Mouse (Mus musculus) kidney, embryonic 15.5 days (tissue): ENCODE data around the gene Uhrf1bp1. TPM values are rescaled to one million over a fixed set of nuclear protein-coding genes. Genes with fewer than 3 reads are reported as not detected.
"Not testable (repeated sequence)": the region's sequence is repeated elsewhere in the genome, so short reads cannot be mapped to it uniquely, and the experiment has no call there.

Experiments
- ATAC-seq: fragments of 200-750 bp; cut with Nextera tagmentation; replicated peaks from 2 replicates; pipeline ENCODE4 v1.8.0; 2017; ENCODE audit warnings: moderate TSS enrichment; ENCODE audit not compliant: low FRiP score
- H3K27ac ChIP-seq: fragments of 300-500 bp; sonication (generic); 2 replicates; pipeline ENCODE4 v1.5.1; 2015; ENCODE audit warnings: mild to moderate bottlenecking, inconsistent platforms
- H3K27me3 ChIP-seq: fragments of 300-500 bp; sonication (generic); 2 replicates; pipeline ENCODE4 v1.6.1; 2015; ENCODE audit warnings: inconsistent platforms
- H3K36me3 ChIP-seq: fragments of 300-500 bp; sonication (generic); 2 replicates; pipeline ENCODE4 v1.6.1; 2015; ENCODE audit warnings: inconsistent platforms
- H3K4me1 ChIP-seq: fragments of 300-500 bp; sonication (generic); 2 replicates; pipeline ENCODE4 v1.6.1; 2015; ENCODE audit warnings: inconsistent platforms
- H3K4me2 ChIP-seq: fragments of 300-500 bp; sonication (generic); 2 replicates; pipeline ENCODE4 v1.6.1; 2015; ENCODE audit warnings: moderate library complexity, mild to moderate bottlenecking, inconsistent platforms
- H3K4me3 ChIP-seq: fragments of 300-500 bp; sonication (generic); replicated peaks from 2 replicates; pipeline ENCODE4 v1.5.1; 2015; ENCODE audit warnings: mild to moderate bottlenecking, inconsistent platforms
- H3K9ac ChIP-seq: fragments of 300-500 bp; sonication (generic); 2 replicates; pipeline ENCODE4 v1.6.1; 2015; ENCODE audit warnings: mild to moderate bottlenecking, inconsistent platforms
- H3K9me3 ChIP-seq: fragments of 300-500 bp; sonication (generic); replicated peaks from 2 replicates; pipeline ENCODE4 v1.6.1; 2016; ENCODE audit warnings: inconsistent platforms
- WGBS: fragments of 180-500 bp; shearing (Covaris S2); methylation state at CpG from one replicate; pipeline ENCODE4 v1.1.7; 2015; ENCODE audit warnings: mixed read lengths; 5-methylcytosine and 5-hydroxymethylcytosine counted together
- polyA plus RNA-seq: library from polyadenylated mRNA; unstranded; fragments of >200 nt; fragmentation: Nextera tagmentation; extraction: Ambion mirVana; gene quantifications from 2 replicates; pipeline ENCODE4 v1.2.1, GENCODE M21; 2015

Gene Uhrf1bp1
- polyA plus RNA-seq, 1 experiment from 2014 or later: 7.9 TPM

- Histone ChIP-seq H3K27ac (no peak overlapping the region), H3K4me3 (no peak overlapping the region), H3K4me1 (peaks cover 37% of the 10 kb centered on the region), H3K9ac (no peak overlapping the region), H3K36me3 (no peaks in the 10 kb centered on the region), H3K4me2 (no peak overlapping the region), H3K9me3 (no peaks in the 10 kb centered on the region), H3K27me3 (no peaks in the 10 kb centered on the region)
- WGBS: 78% methylated on average over 9 of the region's 9 CpGs
- no peak for ATAC-seq
Measured at GRCm38 (mm10) chr17:27823142-27823905, 32.9 kb upstream of the Uhrf1bp1 start.

DNA sequence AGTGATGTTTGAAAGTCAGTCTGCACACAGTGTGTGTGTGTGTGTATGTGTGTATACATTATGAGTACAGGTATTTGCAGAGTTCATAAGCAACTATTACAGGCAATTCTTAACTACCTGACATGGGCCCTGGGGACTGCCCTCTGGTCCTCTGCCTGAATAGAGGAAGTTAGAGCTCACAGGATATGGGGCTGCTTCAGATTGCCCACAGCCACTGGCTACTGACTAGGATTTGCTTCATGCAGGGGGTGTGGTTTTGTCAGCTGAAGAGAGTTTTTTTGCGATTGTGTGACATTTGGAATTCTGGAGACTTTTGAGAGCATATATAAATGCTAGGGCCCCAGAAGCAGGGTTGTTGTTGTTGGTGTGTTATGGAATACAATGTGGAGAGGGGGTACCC, 31.3 kb upstream of the Uhrf1bp1 start:
- Histone ChIP-seq H3K27ac (no peak overlapping the region), H3K9ac (no peak overlapping the region), H3K36me3 (no peaks in the 10 kb centered on the region), H3K27me3 (no peaks in the 10 kb centered on the region), H3K4me1 (peaks cover 25% of the 10 kb centered on the region), H3K4me2 (no peak overlapping the region), H3K9me3 (no peaks in the 10 kb centered on the region), H3K4me3 (no peak overlapping the region)
- no peak for ATAC-seq
- WGBS: 81% methylated on average over 1 of the region's 1 CpGs

GRCm38 (mm10) chr17:27825539-27825938, 30.7 kb upstream of the Uhrf1bp1 start:
- WGBS: 34% methylated on average over 3 of the region's 3 CpGs
- Histone ChIP-seq H3K4me3 (peak overlapping the region; percentile 45), H3K4me1 (peaks cover 25% of the 10 kb centered on the region), H3K9me3 (no peaks in the 10 kb centered on the region), H3K9ac (no peak overlapping the region), H3K36me3 (no peaks in the 10 kb centered on the region), H3K4me2 (peak overlapping the region; percentile 71), H3K27ac (0 out of 2 replicates have a peak overlapping the region, but pooled peaks have one; percentile 50), H3K27me3 (no peaks in the 10 kb centered on the region)
- ATAC-seq: no peak

- H3K9ac ChIP-seq: 0 out of 2 replicates have a peak overlapping the region, but pooled peaks have one; percentile 9
- peak overlapping the region; percentile 83 for H3K27ac ChIP-seq
- H3K4me1 ChIP-seq: peaks cover 21% of the 10 kb centered on the region
- no peaks in the 10 kb centered on the region for H3K27me3 ChIP-seq
- peak overlapping the region; percentile 45 for H3K4me3 ChIP-seq
- no peaks in the 10 kb centered on the region for H3K9me3 ChIP-seq
- peak; percentile 84 for ATAC-seq
- peak overlapping the region; percentile 71 for H3K4me2 ChIP-seq
- H3K36me3 ChIP-seq: no peaks in the 10 kb centered on the region
- under 1% methylated on average over 22 of the region's 22 CpGs for WGBS
Measured at GRCm38 (mm10) chr17:27825984-27826905, 30.0 kb upstream of the Uhrf1bp1 start.

DNA sequence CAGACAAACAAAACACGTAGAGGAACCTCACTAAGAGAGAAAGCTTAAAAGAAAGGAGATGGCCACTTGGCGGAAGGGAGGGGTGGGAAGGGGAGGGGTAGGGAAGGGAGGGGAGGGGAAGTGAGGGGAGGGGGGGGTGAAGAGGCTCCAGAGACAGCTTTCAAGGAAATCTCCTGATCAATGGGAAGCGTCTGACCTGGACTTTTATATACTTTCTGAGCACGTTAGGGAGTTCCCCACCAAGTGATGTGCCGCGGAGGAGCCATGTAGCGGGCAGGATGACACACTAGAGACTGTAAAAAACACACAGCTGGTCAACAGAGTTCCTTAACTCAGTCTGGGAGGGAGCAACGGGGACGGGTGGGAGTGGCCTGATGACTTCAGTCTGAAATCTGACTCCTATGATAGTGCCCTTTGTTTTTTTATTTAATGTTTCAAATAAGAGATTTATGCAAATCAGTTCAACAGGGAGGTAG, 29.3 kb upstream of the Uhrf1bp1 start:
- H3K9ac ChIP-seq: 0 out of 2 replicates have a peak overlapping the region, but pooled peaks have one; percentile 29
- H3K9me3 ChIP-seq: no peaks in the 10 kb centered on the region

GRCm38 (mm10) chr17:27827511-27827910, 28.7 kb upstream of the Uhrf1bp1 start:
- no peak overlapping the region for H3K4me3 ChIP-seq

More for the DNA sequence above, 29.3 kb upstream of the Uhrf1bp1 start:
- peaks cover 18% of the 10 kb centered on the region for H3K4me1 ChIP-seq
- H3K36me3 ChIP-seq: no peaks in the 10 kb centered on the region
- 0% methylated on average over 9 of the region's 9 CpGs for WGBS
- peak overlapping the region; percentile 83 for H3K27ac ChIP-seq
- peak overlapping the region; percentile 71 for H3K4me2 ChIP-seq
- H3K4me3 ChIP-seq: peak overlapping the region; percentile 45
- H3K27me3 ChIP-seq: no peaks in the 10 kb centered on the region
- ATAC-seq: peak; percentile 65; the same call in 1 of the 2 replicates

DNA sequence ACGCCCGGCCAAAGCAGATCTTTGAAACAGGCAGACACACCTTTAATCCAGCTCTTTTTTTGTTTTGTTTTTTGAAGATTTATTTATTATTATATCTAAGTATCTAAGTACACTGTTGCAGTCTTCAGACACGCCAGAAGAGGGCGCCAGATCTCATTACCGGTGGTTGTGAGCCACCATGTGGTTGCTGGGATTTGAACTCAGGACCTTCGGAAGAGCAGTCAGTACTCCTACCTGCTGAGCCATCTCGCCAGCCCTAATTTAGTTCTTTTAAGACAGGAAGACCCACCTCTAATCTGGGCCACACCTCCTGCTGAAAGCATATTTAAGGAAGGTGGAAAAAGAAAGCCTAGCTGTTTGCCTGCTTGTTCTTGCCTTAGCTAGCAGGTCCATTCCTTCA, 25.8 kb upstream of the Uhrf1bp1 start:
- 52% methylated on average over 7 of the region's 7 CpGs for WGBS
- peaks cover 16% of the 10 kb centered on the region for H3K4me1 ChIP-seq
- ATAC-seq: no peak

More at GRCm38 (mm10) chr17:27827511-27827910, 28.7 kb upstream of the Uhrf1bp1 start:
- Histone ChIP-seq H3K9ac (no peak overlapping the region), H3K27me3 (no peaks in the 10 kb centered on the region), H3K4me1 (peaks cover 18% of the 10 kb centered on the region), H3K9me3 (no peaks in the 10 kb centered on the region), H3K27ac (peak overlapping the region; percentile 33; the same call in 1 of the 2 replicates), H3K36me3 (no peaks in the 10 kb centered on the region), H3K4me2 (peak overlapping the region; percentile 71)
- ATAC-seq: no peak
- 31% methylated on average over 6 of the region's 6 CpGs for WGBS

GRCm38 (mm10) chr17:27837850-27838249, 18.4 kb upstream of the Uhrf1bp1 start, which contains the start of gene Snrpc:
Gene Snrpc (plus strand): TSS chr17:27838150.
- not testable (repeated sequence) for H3K4me3 ChIP-seq, H3K27me3 ChIP-seq, H3K9ac ChIP-seq, H3K27ac ChIP-seq, ATAC-seq, H3K9me3 ChIP-seq
- Histone ChIP-seq H3K36me3 (peaks cover 11% of the 10 kb centered on the region), H3K4me1 (peaks cover 14% of the 10 kb centered on the region), H3K4me2 (peak within 1 kb of the TSS; percentile 78; the same call in 1 of the 2 replicates)
- WGBS: 87% methylated on average over 4 of the region's 4 CpGs

More for the DNA sequence above, 25.8 kb upstream of the Uhrf1bp1 start:
- H3K27ac ChIP-seq: no peak overlapping the region
- H3K36me3 ChIP-seq: no peaks in the 10 kb centered on the region
- no peak overlapping the region for H3K9ac ChIP-seq
- 0 out of 2 replicates have a peak, but pooled peaks cover 3% of the 10 kb centered on the region for H3K27me3 ChIP-seq
- H3K4me2 ChIP-seq: no peak overlapping the region
- no peaks in the 10 kb centered on the region for H3K9me3 ChIP-seq
- H3K4me3 ChIP-seq: no peak overlapping the region

GRCm38 (mm10) chr17:27839469-27840252, 16.6 kb upstream of the Uhrf1bp1 start:
- peaks cover 14% of the 10 kb centered on the region for H3K4me1 ChIP-seq
- ATAC-seq: peak; percentile 97
- 1% methylated on average over 35 of the region's 35 CpGs for WGBS
- H3K9ac ChIP-seq: peak overlapping the region; percentile 81
- H3K27me3 ChIP-seq: 0 out of 2 replicates have a peak, but pooled peaks cover 3% of the 10 kb centered on the region
- no peaks in the 10 kb centered on the region for H3K9me3 ChIP-seq
- H3K36me3 ChIP-seq: peaks cover 29% of the 10 kb centered on the region
- H3K4me3 ChIP-seq: peak overlapping the region; percentile 91
- H3K27ac ChIP-seq: peak overlapping the region; percentile 62; the same call in 1 of the 2 replicates
- peak overlapping the region; percentile 78 for H3K4me2 ChIP-seq

DNA sequence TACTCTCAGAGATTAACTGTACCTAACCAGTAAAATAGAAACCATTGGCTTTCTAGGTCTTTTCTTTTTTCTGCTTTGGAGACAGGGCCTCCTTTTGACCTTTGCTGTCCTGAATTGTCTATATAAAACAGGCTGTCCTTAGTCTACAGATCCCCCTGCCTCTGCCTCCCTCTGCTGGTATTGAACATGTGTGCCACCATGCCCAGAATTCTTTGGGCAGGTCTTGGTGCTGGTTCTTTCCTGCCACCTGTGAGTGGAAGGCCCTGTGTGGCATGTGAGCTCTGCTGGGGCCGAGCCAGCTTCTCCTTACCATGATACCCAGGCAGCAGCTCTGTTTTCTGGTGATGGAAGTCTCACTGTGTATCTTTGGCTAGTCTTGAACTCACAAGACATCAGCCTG, 7.9 kb upstream of the Uhrf1bp1 start:
- Histone ChIP-seq H3K27me3 (no peaks in the 10 kb centered on the region), H3K4me3 (no peak overlapping the region), H3K9ac (no peak overlapping the region), H3K27ac (no peak overlapping the region), H3K36me3 (peaks cover 95% of the 10 kb centered on the region), H3K4me1 (no peaks in the 10 kb centered on the region), H3K9me3 (no peaks in the 10 kb centered on the region), H3K4me2 (no peak overlapping the region)
- ATAC-seq: no peak
- WGBS: 100% methylated on average over 1 of the region's 1 CpGs

GRCm38 (mm10) chr17:27851076-27851475, 5.2 kb upstream of the Uhrf1bp1 start:
- Histone ChIP-seq H3K9ac (no peak overlapping the region), H3K9me3 (no peaks in the 10 kb centered on the region), H3K4me2 (no peak overlapping the region), H3K4me3 (no peak overlapping the region), H3K4me1 (no peaks in the 10 kb centered on the region), H3K27me3 (no peaks in the 10 kb centered on the region), H3K36me3 (peaks cover 81% of the 10 kb centered on the region), H3K27ac (no peak overlapping the region)
- ATAC-seq: no peak
- 65% methylated on average over 3 of the region's 3 CpGs for WGBS
